Mouse (Mus musculus): ENCODE results near the gene Itgb1.
A peak's percentile ranks its signal among the peaks of the same experiment; 100 is the strongest.

The Itgb1 gene

DNA sequence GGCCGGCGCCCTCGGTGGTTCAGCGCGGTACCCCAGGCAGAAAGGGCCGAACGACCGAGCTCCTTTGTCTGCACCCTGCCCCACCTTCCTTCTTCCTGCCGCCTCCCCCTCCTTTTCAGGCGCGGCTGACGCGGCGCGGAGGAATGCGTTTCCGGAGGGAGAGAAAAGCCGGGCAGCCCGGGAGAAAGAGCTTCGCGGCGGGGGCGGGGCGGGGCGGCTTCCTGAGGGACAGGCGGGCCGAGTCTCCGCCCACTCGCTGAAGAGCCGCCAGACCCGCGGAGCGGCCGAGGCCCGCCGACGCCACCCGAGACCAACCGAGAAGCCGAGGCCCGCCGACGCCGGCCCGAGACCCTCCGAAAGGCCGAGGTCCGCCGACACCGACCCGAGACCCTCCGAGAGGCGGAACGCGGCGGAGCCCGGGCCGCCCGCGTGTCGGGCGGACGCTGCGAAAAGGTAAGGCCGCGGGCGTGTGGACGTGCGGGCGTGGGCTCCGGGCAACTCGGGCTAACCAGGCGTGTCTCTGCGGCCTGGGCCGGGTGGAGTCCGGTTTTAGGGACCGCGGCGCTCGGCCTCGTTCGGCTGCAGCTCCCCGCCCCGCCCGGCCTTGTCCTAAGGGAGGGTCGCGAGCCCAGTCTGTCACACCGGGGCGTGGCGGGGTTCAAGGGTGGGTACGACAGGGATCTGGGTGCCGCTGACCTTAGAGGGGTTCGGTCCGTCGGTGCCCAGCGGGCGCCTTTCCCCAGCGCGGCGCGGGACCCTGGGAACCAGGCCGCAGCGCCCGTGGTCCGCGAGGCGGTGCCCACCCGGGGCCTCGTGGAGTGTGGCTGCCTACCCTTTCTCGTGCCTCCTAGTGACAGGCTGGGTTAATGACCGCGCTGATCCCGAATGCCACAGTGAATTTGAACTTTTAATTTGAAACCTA lies at the start of gene Itgb1:
Gene Itgb1, plus strand, starts transcription at position 148 of the 922 bp plus-strand sequence.
- peak; percentile 91 to 93 for DNase-seq (ENCODE audit: low spot score in 2 of 2)

DNA sequence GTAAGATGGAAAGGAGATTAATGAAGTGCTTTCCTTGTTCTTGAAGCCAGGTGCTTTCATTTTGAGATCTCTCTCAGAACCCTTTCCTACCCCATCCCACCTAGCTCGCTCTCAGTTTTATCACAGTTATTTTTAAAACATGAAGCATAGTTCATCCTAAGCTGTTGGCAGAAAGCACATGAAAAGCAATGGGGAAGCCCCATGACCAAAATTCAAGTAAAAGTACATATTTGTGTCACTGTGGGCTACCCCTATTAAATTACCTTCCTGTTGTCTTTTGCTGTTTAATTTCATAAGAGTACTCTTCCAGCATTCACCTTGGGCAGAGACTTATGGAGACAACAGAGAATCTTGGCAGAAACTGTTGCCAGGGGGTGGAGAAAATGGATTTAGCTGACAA lies 42.4 kb upstream of the Itgb1 start:
- DNase-seq (ENCODE audit: low spot score in 2 of 2), result no peak

GRCm38 (mm10) chr8:128645452-128645851 lies 40.0 kb upstream of the Itgb1 start:
- no peak for DNase-seq (ENCODE audit: low spot score in 2 of 2)

DNA sequence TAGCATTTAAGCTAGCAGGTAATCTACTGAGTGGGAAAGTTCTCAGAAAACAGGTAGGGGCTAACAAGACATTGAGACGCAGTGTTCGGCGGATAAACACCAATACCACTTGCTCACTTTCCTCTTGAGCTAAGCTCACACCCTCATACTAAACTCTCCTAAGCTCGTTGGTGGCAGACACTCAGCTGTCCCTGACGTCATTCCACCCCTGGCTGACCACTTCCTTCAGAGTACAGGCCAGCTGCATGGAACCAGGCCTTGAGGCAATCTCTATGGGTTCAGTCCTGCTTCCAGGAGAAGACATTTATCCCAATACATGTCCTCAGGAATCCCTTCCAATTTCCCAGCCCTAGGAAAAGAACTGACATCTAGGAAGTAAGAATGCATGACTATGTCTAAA lies 39.0 kb upstream of the Itgb1 start:
- no peak for DNase-seq (ENCODE audit: low spot score in 2 of 2)

DNA sequence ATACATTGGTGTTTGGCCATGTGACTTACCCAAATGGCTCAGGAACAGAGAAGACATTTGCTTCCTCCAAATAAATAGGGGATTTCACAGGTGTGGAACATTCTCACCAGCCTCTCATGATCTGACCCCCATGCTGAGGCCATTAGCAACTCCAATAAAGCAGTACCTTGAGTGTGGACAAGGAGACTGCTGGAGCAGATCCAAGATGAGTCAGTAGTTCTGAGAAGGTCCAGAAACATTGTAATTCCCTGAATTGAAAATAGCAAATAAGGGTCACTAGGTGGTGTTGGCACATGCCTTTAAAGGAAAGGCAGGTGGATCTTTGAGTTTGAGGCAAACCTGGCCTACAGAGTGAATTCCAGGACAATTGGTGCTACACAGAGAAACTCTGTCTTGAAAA lies 37.4 kb upstream of the Itgb1 start:
- no peak for DNase-seq (ENCODE audit: low spot score in 2 of 2)

- no peak for DNase-seq (ENCODE audit: low spot score in 2 of 2)
Observed at GRCm38 (mm10) chr8:128650331-128650855, 35.1 kb upstream of the Itgb1 start.

DNA sequence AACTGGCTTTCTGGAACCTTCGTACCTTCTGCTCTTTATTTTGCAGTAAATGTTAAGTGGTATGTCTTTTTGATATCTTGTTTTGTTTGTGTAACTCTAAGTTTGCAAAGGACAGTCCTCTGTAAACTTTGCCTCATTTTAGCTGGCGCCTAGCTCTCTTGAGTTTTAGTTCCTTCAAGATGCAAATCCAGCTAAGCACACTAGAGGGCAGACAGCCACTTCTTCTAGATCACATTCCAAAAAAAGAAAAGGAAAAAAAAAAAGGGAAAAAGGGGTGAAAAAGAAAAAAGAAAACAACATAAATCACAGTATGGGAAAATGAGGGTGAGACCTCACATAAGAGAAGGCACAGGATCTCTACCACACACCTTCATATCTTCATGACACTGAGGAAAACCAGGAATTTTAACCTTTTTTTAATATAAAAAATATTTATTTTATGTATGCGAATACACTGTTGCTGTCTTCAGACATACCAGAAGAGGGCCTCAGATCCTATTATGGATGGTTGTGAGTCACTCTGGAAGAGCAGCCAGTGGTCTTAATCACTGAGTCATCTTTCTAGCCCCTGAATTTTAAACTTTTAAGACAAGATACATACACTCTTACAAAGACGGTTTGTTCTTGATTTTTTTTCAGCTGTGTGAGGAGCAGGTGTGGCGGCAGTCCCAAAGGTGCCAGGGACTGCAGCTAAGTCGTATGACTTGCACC lies 32.9 kb upstream of the Itgb1 start:
- peak in 1 of 2 experiments; percentile 35 for DNase-seq (ENCODE audit: low spot score in 2 of 2)

DNA sequence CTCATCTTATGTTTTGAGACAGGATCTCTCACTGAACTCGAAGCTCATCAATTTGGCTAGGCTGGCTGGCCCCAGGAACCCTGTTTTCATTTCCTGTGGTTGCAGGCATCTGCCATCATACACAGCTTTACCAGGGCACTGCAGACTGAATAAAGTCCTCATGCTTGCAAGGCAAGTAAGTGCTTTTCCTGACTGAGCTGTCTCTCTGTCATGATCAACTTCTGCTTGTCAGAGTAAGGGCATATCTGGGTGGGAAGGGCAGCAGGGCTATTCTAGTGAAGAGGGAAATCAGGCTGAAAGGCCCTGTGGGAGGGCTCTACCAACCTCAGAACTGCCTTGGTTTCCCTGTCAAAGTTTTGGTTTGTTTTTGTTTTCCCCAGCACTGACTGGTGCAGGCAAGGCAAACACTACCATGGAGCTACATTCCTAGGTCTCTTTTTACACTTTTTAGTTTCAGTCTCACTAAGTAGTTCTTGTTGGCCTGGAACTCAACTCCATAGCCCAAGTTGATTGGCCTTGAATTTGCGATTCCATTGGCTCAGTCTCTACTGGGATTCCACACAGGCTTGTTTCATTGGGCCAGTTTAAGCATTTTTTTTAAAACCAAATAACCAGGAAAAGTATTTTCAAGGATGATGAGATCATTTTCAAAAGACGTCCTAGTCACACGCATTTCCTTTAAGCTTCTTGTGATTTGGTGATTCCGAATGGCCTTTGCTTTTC lies 31.7 kb upstream of the Itgb1 start:
- no peak for DNase-seq (ENCODE audit: low spot score in 2 of 2)

DNA sequence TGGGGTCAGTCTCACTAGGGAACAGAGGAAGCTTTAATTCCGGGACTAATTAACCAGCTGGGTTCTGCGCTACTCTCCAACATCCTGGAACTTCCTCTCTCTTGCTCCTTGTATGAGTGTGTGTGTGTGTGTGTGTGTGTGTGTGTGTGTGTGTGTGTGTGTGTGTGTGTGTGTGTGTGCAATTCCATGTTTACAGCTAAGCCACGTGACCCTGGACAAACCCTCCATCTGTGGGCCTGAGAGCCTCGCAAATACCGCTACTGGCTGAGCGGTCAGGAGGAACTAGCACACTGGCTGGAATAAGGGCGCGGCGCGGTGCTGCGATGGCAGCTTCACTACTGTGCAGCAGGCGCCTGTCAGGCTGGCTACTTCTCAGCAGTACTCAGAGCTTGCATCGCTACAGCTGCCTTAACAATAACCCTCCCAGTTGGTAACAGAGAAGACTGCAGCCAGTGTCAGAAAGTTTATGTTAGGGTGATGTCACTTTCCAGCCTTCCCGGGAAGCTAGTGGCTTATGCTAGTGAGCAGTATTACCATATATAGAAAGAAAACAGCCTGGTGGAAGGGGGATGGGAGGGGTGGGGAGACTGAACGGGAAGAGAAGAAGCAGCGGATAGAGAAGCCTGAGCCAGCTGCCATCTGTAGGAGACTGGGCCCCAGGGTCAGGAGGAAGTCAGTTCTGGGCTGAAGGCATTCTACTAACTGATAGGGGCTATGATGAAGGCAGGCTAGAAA lies 30.9 kb upstream of the Itgb1 start:
- DNase-seq (ENCODE audit: low spot score in 2 of 2), result peak; percentile 55 to 57

- no peak for DNase-seq (ENCODE audit: low spot score in 2 of 2)
Observed at GRCm38 (mm10) chr8:128662144-128662543, 23.3 kb upstream of the Itgb1 start.

DNA sequence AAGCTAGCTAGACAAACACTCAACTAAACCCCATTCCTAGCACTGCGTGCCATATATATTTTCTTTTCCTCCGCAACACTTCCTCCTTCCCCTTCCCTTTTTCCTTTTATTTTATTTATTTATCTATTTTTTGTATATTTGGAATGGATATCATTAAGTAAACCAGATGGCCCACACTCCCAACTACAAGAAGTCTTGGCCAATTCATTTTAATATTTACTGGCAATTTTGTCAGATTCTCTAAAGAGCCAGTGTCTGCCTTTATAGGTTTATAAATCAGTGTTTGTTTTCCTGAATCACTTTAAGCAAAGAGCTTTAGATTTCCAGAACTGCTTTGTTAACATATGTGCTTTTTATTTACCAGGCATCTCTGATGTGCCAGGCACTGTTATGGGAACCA lies 22.8 kb upstream of the Itgb1 start:
- DNase-seq (ENCODE audit: low spot score in 2 of 2), result no peak

DNA sequence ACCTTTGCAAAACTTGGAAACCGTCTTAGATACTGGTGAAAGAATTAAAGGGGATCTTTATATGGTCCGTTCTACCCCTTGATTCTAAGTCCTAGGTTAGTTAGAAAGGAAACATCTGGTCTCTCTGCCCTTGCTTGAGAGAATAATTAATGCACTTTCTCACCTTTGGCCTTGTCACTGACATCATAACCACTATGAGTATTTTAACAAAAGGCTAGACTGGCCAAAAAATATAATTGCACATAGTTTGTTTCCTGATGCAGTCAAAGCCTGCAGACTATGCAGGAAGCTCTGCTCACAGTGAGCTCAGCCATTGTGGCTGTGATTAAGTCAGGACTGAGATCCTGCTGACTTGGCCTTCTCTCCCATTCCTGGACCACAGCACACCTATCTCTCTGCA lies 22.3 kb upstream of the Itgb1 start:
- no peak for DNase-seq (ENCODE audit: low spot score in 2 of 2)

DNA sequence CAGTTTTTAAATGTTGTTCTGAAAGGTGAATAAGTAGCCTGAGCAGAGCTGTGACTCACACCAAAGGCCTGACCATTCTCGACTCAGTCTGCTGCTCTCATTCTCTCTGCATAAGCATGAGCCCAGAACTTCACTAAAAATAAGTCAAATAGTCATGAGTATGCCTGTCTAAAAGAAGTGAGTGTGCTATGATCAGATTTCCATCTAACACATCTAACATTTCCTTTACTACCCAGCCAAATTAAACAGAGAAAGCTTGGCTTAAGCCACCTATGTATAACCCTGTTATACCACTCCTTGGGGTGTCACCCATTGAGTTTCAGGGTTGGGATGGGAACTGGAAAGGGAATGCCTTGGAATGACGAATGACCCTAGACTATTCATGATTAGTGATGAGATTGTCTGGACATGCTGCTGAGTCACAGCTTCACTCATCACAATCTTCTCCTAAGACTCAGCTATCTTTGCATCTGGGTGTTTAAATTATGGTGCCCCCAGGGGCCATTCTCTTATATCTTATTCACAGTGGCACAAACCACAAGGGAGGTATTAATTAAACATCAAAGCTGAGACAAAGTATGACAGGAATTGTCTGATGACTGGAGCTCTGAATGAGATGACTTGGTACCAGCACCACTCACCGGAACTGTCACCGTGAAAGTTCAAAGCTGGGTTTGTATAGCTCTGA lies 18.7 kb upstream of the Itgb1 start:
- DNase-seq (ENCODE audit: low spot score in 2 of 2), result no peak

- DNase-seq (ENCODE audit: low spot score in 2 of 2), result no peak
Observed at GRCm38 (mm10) chr8:128671813-128672212, 13.6 kb upstream of the Itgb1 start.

DNA sequence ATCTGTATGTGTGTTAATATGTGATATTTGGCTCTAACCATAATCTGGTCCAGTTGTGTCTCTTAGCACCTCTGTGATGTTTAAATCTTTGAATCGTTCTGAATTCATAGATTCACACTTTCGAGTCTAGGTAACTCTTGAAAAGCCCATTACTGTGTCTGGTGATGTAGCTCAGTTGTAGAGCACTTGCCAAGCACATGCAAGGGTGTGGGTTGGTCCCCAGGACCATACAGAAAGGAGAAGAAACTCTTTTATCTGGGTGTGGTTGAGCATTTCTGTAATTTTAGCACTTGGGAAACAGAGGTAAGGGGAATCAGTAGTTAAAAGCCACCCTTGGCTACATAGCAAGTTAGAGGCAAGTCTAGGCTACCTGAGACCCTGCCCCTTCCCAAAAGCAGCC lies 13.0 kb upstream of the Itgb1 start:
- no peak for DNase-seq (ENCODE audit: low spot score in 2 of 2)

- DNase-seq (ENCODE audit: low spot score in 2 of 2), result no peak
Observed at GRCm38 (mm10) chr8:128672950-128673349, 12.5 kb upstream of the Itgb1 start.

DNA sequence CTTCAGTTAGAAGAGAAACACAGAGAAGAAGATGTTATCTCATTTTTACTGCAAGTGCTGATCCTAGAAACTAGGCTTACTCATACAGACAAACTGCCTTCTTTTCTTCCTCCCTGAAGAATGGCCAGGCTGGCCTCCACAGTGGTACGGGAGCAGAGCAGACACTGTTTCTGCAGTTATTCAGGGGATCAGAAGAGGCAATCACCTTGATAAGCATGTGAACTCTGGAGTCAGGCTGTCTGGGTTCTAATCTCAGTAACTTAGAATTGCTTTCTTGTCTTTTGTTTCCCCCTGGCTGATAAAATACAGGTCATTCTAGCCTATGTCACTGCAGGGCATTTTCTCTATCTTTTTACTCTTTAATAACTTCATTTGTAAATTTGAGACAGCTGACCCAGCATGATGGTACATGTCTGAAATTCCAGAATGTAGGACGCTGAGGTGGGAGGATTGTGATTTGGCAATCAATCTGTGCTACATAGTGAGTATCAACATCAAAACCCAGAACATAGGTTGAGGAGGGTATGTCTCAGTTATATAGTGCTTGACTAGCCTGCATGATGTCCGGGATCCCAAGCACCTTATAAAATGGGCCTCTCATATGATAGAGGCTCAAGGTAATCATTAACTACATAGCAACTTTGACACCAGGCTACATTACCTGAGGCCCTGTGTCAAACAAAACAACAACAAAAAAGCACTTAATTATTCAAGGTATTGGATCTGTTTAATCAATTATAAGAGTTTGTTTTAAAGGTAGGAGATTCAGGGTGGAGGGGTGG lies 9.4 kb upstream of the Itgb1 start:
- DNase-seq (ENCODE audit: low spot score in 2 of 2), result no peak

GRCm38 (mm10) chr8:128679909-128680308 lies 5.5 kb upstream of the Itgb1 start:
- no peak for DNase-seq (ENCODE audit: low spot score in 2 of 2)

DNA sequence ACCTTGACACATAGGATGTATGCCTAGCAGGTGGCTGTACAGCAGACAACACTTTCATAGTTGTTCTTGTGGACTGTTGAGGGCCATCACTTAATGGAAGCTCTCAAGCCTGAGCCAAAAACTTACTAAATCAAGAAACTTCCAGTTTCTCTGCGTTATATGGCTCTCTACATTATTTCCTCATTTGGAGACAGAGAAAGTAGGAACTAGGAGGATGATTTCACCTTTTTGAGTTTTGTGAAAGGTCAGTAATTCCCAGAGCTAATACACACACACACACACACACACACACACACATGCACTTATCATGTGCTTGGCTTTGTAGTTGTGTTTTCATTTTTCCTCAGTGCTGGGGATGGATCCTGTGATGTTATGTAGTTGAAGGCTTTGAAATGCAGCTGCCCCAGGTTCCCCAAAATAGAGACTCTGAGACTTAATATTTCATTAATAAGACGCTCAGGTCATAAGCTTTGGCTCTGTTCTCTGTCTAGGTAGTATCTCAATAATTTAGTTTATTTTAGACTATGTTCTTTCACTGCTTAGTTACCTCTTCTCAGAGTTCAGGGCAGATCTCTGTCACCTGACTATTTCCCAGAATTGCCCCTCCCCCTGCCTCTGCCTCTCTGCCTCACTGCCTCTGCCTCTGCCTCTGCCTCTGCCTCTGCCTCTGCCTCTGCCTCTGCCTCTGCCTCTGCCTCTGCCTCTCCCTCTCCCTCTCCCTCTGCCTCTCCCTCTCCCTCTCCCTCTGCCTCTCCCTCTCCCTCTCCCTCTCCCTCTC lies 4.7 kb upstream of the Itgb1 start:
- no peak for DNase-seq (ENCODE audit: low spot score in 2 of 2)
